Mouse (Mus musculus) cerebellum, adult 2 months (tissue): Measurements from ENCODE around the gene Nap1l1. TPM values are rescaled to one million over a fixed set of nuclear protein-coding genes. Genes with fewer than 3 reads are reported as not detected.

Source experiments
- DNase-seq, 2 experiments: peaks; one replicate each; pipeline ENCODE4 v3.0.0; 2021
- H3K27ac ChIP-seq: fragments of 200-500 bp; 2 replicates; pipeline ENCODE4 v1.5.1; 2012; ENCODE audit warnings: low read length, control low read depth, inconsistent platforms; ENCODE audit not compliant: insufficient read depth
- H3K27me3 ChIP-seq: fragments of 200-500 bp; 2 replicates; pipeline ENCODE4 v1.6.1; 2012; ENCODE audit warnings: inconsistent platforms, mild to moderate bottlenecking, low read length, moderate library complexity; ENCODE audit not compliant: control insufficient read depth, insufficient read depth
- H3K4me1 ChIP-seq: fragments of 200-500 bp; 2 replicates; pipeline ENCODE4 v1.6.1; 2011; ENCODE audit warnings: low read length; ENCODE audit not compliant: control insufficient read depth, insufficient read depth
- H3K4me3 ChIP-seq: fragments of 200-500 bp; replicated peaks from 2 replicates; pipeline ENCODE3; 2011; ENCODE audit warnings: mild to moderate bottlenecking, low read depth, low read length, control low read depth; ENCODE audit not compliant: insufficient read depth
- CTCF ChIP-seq: fragments of 200-500 bp; IDR thresholded peaks from 2 replicates; pipeline ENCODE4 v1.5.1; 2011; ENCODE audit warnings: low read depth, mild to moderate bottlenecking, control low read depth, low read length, moderate library complexity, borderline replicate concordance; ENCODE audit not compliant: insufficient read depth
- POLR2A ChIP-seq: fragments of 200-500 bp; IDR thresholded peaks from 2 replicates; pipeline ENCODE4 v1.6.1; 2011; ENCODE audit warnings: low read length, control low read depth, borderline replicate concordance; ENCODE audit not compliant: insufficient read depth
- WGBS: fragments of 180-500 bp; shearing (Covaris S2); methylation state at CpG from one replicate; pipeline ENCODE4 v1.1.7; 2018; 5-methylcytosine and 5-hydroxymethylcytosine counted together
- polyA plus RNA-seq: library from polyadenylated mRNA; depleted of rRNA; stranded (reverse); fragments of >200 nt; gene quantifications from 2 replicates; pipeline ENCODE4 v1.2.3, GENCODE M21; 2012

The Nap1l1 gene
- polyA plus RNA-seq, 1 experiment, result 117 TPM

GRCm38 (mm10) chr10:111520621-111521020, 47.6 kb downstream of the Nap1l1 start:
- Histone ChIP-seq H3K27me3 (no peaks in the 10 kb centered on the region), H3K27ac (no peak overlapping the region; the same call in 1 of the 2 replicates), H3K4me1 (peaks cover 11% of the 10 kb centered on the region), H3K4me3 (no peak overlapping the region)
- peak; percentile 48 to 71 for DNase-seq
- WGBS, result 25% methylated on average over 3 of the region's 3 CpGs
- TF ChIP-seq CTCF (no peak), POLR2A (no peak)

GRCm38 (mm10) chr10:111521636-111522035, 48.6 kb downstream of the Nap1l1 start:
- H3K4me3 ChIP-seq, result no peak overlapping the region
- peaks cover 11% of the 10 kb centered on the region for H3K4me1 ChIP-seq
- TF ChIP-seq CTCF (no peak), POLR2A (no peak)
- 60% methylated on average over 4 of the region's 4 CpGs for WGBS
- H3K27me3 ChIP-seq, result no peaks in the 10 kb centered on the region
- H3K27ac ChIP-seq, result no peak overlapping the region
- DNase-seq, result no peak

- Histone ChIP-seq H3K27me3 (no peaks in the 10 kb centered on the region), H3K4me1 (peaks cover 13% of the 10 kb centered on the region), H3K4me3 (no peak overlapping the region), H3K27ac (no peak overlapping the region)
- no peak for TF ChIP-seq POLR2A
- no peak for TF ChIP-seq CTCF
- WGBS, result 63% methylated on average over 4 of the region's 4 CpGs
- DNase-seq, result no peak
Measured at GRCm38 (mm10) chr10:111522230-111522629, 49.2 kb downstream of the Nap1l1 start.

- DNase-seq, result no peak
- no peak overlapping the region for H3K4me3 ChIP-seq
- H3K27ac ChIP-seq, result no peak overlapping the region
- H3K27me3 ChIP-seq, result no peaks in the 10 kb centered on the region
- no peak for TF ChIP-seq CTCF
- no peak for TF ChIP-seq POLR2A
- 86% methylated on average over 12 of the region's 12 CpGs for WGBS
- peaks cover 17% of the 10 kb centered on the region for H3K4me1 ChIP-seq
Measured at GRCm38 (mm10) chr10:111523894-111524293, 50.9 kb downstream of the Nap1l1 start.

- DNase-seq, result peak; percentile 71 to 91
- Histone ChIP-seq H3K27ac (no peak overlapping the region), H3K27me3 (no peaks in the 10 kb centered on the region), H3K4me1 (peaks cover 11% of the 10 kb centered on the region), H3K4me3 (no peak overlapping the region)
- no peak for TF ChIP-seq CTCF
- TF ChIP-seq POLR2A, result 0 out of 2 replicates have a peak, but pooled peaks have one; percentile 21
- WGBS, result 21% methylated on average over 5 of the region's 5 CpGs
Measured at GRCm38 (mm10) chr10:111527057-111527456, 54.0 kb downstream of the Nap1l1 start.

GRCm38 (mm10) chr10:111527613-111528012, 54.6 kb downstream of the Nap1l1 start:
- Histone ChIP-seq H3K4me3 (no peak overlapping the region), H3K27me3 (no peaks in the 10 kb centered on the region), H3K4me1 (peaks cover 10% of the 10 kb centered on the region), H3K27ac (peak overlapping the region; percentile 43; the same call in 1 of the 2 replicates)
- DNase-seq, result no peak
- no peak for TF ChIP-seq CTCF
- no peak for TF ChIP-seq POLR2A
- WGBS, result 72% methylated on average over 7 of the region's 7 CpGs

- WGBS, result 91% methylated on average over 4 of the region's 4 CpGs
- Histone ChIP-seq H3K4me1 (peaks cover 10% of the 10 kb centered on the region), H3K27me3 (no peaks in the 10 kb centered on the region), H3K4me3 (no peak overlapping the region), H3K27ac (no peak overlapping the region)
- TF ChIP-seq CTCF (no peak), POLR2A (no peak)
- no peak for DNase-seq
Measured at GRCm38 (mm10) chr10:111528283-111528682, 55.3 kb downstream of the Nap1l1 start.

- Histone ChIP-seq H3K4me3 (no peak overlapping the region), H3K4me1 (peaks cover 10% of the 10 kb centered on the region), H3K27me3 (no peaks in the 10 kb centered on the region), H3K27ac (no peak overlapping the region)
- WGBS, result 93% methylated on average over 7 of the region's 7 CpGs
- DNase-seq, result no peak
- TF ChIP-seq CTCF (no peak), POLR2A (no peak)
Measured at GRCm38 (mm10) chr10:111530398-111530797, 57.4 kb downstream of the Nap1l1 start.
